Mouse (Mus musculus): ENCODE measurements around the gene Mthfd1. TPM values are rescaled to one million over a fixed set of nuclear protein-coding genes. Genes with fewer than 3 reads are reported as not detected.
A peak's percentile ranks its signal among the peaks of the same experiment; 100 is the strongest.

The Mthfd1 gene
- total RNA-seq, 1 experiment from 2014 or later, result 61.0 TPM

- no peak for DNase-seq
These were observed 48.4 kb downstream of the Mthfd1 start for GRCm38 (mm10) chr12:76303474-76303873.

DNA sequence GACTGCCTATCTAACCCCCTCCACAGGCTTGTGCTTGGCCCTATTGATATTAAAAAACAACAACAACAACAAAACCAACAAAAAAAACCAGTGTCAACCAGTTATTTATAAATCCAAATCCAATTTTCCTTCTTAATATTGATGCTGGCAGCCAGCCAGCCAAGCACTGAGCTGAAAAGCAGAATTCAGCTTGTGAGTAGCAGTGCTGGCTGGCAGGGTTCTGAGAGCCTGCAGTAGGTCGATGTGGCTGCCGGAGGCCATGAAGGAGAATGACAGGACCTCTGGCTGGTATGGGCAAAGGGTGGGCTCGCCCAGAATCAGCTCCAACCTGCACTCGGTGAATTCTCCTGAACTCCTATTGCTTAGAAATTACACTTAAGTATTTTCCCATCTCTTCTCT is 49.1 kb downstream of the Mthfd1 start:
- DNase-seq, result no peak

- DNase-seq, result no peak
These were observed 50.0 kb downstream of the Mthfd1 start for GRCm38 (mm10) chr12:76305107-76305506.

DNA sequence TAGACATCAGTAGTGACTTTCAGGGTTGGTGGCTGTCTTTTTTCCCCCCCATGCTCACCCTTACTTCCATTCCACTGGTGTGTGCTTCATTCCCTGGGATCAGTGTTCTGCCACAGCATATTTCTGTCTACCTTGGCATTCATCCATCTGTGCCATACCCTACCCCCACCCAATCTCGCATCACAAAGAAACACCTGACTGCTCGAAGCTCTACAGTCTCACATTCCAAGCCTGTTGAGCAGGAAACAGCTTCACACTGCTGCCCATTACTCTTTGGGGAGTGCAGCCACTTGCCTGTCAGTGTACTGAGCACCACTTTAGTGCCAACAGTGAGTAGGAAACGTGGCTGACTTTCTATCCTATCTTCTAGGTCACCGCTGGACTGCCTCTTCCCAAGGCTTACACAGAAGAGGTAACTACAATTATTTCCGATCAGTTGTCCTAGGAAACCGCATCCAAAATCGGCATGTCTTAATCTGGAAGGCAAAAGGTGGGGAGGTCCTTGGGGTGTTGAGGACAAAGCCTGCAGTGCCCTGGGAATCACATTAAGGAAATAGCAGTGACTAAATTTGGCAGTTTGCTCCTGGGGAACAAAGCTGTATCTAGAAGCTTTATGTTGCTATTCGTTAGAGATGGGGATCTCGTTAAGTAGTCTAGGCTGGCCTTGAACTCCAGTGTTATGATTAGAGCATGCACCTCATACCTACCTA is 51.9 kb downstream of the Mthfd1 start:
- DNase-seq, result no peak

DNA sequence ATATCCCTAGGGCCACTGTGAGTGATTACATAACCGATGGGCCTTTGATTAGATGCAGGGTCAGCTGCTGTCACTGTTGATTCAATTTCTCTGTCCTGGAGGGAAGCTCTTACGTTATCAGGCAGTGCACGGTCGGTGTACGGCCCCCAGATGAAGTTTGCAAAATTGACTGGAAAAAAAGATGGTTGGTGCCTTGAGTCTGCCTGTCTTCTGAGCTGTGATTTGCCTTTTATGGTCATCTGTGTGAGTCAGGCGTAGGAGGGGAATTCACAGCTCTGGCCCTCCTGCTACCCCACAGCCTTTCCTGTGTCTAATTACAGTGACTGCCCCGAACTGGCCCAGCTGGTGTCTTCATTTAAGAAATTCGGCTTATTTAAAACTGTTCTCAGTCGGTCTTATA is 52.9 kb downstream of the Mthfd1 start:
- no peak for DNase-seq

GRCm38 (mm10) chr12:76308436-76308835 is 53.3 kb downstream of the Mthfd1 start:
- no peak for DNase-seq

DNA sequence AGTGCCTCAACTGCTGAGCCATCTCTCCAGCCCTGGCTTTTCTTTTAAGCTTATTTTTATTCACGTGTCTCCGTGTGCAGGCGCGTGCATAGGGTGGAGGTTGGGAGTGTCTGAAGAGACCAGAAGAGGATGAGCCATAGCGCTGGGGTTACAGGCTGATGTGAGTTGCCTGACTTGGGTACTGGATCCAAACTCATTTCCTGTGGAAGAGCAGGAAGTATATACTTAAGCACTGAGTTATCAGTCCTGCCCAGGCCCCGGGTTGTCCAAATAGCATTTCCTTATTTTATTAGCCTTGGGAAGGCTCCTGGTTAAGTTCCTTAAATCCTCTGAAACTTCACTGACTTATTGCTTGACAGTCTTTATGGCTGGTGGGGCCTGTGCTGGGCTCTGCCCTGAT is 54.9 kb downstream of the Mthfd1 start:
- DNase-seq, result no peak

GRCm38 (mm10) chr12:76310633-76311032 is 55.5 kb downstream of the Mthfd1 start:
- no peak for DNase-seq

DNA sequence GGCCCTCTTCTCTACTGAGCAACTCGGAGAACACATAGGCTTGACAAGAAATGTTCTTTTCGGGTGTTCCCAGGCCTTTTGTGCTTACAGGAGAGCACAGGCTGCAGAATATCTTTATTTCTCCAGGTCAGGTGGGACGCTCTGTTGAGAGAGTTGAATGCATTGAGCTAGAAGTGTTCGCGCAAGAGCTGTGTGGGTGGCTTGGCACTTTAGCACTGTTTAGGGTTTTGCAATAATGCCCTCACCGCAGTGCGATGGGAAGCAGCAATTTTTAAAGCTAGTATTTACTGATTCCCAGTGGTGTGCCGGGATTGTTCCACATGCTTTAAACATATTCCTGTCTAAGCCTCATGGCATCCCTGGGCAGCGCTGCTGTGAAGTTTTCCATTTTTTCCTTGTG is 56.1 kb downstream of the Mthfd1 start:
- no peak for DNase-seq

DNA sequence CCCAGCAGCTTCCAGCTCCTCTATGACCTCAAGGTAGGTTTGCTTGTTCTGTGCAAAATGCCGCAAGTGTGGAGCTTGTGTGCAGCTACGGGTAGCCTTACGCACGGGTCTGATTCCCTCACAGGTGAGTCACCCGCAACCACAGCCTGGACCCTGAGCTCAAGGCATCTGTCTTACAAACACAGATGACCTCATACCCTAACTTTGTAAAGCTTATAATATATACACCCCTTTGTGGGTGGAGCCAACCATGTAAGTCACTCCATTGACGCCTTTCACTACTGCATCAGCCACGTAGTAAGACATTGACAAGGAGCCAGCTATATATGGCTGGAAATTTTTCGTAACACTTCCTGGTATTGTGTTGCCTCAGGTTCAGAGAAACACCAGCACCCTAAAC is 56.9 kb downstream of the Mthfd1 start:
- DNase-seq, result no peak

- no peak for DNase-seq
These were observed 63.4 kb downstream of the Mthfd1 start for GRCm38 (mm10) chr12:76318282-76319212.

DNA sequence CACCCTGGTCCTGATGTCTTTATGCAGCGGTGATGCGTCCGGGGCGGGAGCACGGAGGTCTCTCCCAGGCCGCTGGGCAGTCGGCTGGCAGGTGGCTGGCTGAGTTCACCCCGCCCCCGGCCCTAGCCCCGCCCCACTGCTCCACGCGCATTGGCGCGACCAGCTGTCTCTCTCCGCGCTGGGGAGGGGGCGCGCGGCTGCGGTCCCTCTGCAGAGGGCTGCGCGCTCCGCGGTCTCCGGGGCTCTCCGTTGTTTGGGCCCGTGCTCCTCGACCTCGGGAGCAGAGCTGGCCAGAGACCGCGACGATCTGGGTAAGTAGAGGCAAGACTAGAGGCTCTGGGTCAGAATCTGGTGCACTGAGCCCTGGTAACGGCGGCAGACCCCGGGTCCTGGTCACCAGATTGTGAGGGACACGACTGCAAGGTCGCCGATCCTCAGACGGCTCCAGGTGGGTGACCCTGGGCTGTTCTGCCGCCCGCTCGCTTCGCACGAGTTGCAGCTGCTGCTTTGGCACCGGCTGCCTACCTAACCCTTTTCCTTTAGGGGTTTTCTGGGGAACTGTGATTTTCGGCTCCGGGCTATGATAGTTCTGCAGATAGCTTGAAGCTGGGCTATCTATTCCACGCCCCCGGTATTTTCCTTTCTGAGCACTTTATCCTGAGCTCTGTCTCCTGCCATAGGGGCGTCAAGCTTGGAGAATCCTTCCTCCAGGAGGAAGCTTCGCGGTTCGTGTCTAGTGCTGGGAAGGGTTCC is 69.8 kb downstream of the Mthfd1 start, which contains the start of gene Akap5:
TSS of gene Akap5 (plus strand) at position 213 of the 753 bp plus-strand sequence.
- DNase-seq, result peak; percentile 76

GRCm38 (mm10) chr12:76326437-76327220 is 71.5 kb downstream of the Mthfd1 start:
- DNase-seq, result no peak

DNA sequence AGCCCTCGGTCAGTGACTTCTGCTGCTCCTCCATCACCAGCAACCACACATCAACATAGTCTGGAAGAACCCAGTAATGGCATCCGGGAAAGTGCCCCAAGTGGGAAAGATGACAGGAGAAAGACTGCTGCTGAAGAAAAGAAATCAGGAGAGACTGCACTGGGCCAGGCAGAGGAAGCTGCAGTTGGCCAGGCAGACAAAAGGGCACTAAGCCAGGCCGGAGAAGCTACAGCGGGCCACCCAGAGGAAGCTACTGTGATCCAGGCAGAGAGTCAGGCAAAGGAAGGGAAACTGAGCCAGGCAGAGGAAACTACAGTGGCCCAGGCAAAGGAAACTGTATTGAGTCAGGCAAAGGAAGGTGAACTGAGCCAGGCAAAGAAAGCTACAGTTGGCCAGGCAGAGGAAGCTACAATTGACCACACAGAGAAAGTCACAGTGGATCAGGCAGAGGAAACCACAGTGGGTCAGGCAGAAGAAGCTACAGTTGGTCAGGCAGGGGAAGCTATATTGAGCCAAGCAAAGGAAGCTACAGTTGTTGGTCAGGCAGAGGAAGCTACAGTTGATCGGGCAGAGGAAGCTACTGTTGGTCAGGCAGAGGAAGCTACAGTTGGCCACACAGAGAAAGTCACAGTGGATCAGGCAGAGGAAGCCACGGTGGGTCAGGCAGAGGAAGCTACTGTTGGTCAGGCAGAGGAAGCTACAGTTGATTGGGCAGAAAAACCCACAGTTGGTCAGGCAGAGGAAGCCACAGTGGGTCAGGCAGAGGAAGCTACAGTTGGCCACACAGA is 73.7 kb downstream of the Mthfd1 start:
- no peak for DNase-seq

DNA sequence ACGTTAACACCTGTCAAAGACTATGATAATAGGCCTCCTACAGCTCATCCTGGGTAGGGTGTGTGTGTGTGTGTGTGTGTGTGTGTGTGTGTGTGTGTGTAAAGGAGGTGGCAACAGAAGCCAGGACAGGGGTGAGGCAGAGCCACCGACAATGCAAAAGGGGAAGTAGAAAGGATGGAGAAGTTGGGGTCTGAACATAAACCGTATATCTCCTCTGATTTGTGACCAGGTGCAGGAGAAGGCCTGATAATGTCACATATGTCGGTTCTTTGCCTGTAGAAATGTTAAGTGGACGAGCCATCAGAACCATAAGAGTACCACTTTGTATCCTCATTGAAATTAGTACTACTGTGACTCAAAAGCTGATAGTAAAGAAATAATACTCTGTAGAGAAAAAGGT is 78.6 kb downstream of the Mthfd1 start:
- no peak for DNase-seq

- no peak for DNase-seq
These were observed 80.5 kb downstream of the Mthfd1 start for GRCm38 (mm10) chr12:76335641-76336040.

DNA sequence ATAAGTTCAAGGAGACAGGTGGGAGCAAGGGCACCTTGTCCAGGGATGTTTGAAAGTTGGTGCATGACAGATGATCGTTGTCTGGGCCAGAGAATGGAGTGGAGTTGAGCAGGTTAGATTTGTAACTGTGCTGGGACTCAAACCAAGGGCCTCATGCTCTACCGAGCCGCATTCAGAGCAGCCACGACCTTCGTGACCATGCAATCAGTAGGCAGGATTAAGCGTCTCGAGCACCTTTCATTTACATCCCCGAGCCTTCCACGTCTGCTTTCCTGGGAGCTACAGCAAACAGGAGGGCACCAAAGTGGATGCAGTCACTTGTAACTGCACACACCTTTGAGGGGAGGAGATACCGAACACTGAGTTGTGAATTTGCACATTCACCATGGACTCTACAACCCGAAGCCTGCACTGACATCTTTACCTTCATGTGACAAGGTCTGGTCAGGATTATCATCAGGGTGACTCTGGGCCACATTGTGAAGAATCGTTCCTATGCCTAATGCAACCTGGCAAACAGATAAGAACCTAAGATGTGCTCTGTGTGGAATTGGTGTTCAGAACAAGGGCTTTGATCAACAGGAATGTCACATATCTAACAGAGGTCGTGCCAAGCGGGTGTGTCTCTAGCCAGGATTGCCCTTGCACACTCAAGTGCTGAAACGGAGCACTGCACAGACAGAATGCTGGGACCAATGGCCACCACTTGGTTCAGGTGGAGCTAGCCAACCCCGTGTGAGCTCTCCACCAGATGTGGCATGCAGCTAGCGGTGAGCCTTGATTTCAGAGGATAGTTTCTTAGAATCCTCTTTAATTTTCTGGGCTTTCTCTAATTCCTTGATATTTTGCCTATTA is 81.2 kb downstream of the Mthfd1 start:
- no peak for DNase-seq

- DNase-seq, result peak; percentile 67
These were observed 86.0 kb downstream of the Mthfd1 start for GRCm38 (mm10) chr12:76341080-76341479.

- DNase-seq, result peak; percentile 56
These were observed 90.8 kb downstream of the Mthfd1 start for GRCm38 (mm10) chr12:76345759-76346455.

Data from adrenal gland, postnatal 14 days (tissue).